Mouse (Mus musculus): ENCODE measurements around the gene Vps41. TPM values are rescaled to one million over a fixed set of nuclear protein-coding genes. Genes with fewer than 3 reads are reported as not detected.

Gene Vps41
- 10 to 100 TPM; 32.9 to 37.5 (median 35.3) TPM for total RNA-seq (2022)

DNA sequence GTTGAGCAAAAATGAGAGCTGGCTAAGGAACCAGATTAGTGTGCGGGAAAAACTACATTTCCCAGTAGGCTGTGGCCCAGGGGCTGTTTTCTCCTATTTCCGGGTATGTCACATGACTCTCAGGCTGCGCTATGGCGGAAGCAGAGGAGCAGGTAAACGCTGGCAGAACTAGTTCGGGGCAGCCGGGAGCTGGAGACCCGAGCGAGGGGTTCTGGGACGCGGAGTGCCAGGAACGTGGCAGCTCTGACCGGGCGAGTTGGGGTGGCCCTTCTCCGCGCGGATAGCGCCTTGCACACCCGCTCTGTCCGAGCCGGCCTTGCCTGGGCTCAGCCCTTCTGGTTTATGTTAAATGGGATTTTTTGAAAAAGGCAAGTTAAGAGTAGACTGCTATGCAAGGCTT, at the start of gene Vps41:
Gene Vps41, plus strand, starts transcription at position 102 of the 400 bp plus-strand sequence.
- DNase-seq (ENCODE audit: low spot score): peak; percentile 84

- no peak for DNase-seq (ENCODE audit: low spot score)
Measured at GRCm38 (mm10) chr13:18698518-18699065, 18.5 kb upstream of the Vps41 start.

GRCm38 (mm10) chr13:18711685-18712084, 5.4 kb upstream of the Vps41 start:
- no peak for DNase-seq (ENCODE audit: low spot score)

DNA sequence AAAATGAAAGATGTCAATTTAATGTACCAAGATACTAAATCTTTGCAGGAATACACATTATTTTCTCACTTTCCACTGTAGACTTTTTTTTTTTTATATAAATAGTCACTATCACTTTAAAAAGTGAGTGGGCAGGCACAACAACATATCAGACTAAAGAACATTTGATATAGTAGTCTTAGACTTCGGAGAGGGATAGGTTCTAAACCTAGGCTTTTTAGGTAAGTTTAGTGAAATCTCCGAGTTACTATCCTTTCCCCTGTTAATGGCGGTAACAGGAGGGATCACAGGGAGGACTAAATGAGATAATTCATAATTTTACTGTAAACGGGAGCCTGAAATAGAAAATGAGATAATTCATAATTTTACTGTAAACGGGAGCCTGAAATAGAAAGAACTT, 379 bp upstream of the Vps41 start:
- DNase-seq (ENCODE audit: low spot score): no peak

DNA sequence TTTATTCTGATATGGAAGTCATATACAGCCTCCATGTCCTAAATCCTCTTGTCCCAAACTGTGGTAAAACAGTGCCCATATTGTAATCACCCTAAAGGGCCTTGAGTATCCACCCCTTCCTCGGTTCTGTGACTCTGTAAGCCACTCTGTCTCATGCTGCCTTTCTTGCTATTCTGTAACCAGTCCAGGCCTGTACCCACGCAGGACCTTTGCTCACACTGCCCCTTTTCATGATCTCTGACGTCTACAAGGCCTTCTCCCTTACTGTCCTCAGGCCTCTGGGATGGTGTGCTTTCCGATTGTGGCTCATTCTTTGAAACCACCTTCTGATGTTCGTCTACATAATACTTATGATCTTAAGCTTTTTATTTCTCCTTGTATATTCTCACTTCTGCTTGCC, 1.4 kb downstream of the Vps41 start:
- no peak for DNase-seq (ENCODE audit: low spot score)

- no peak for DNase-seq (ENCODE audit: low spot score)
Measured at GRCm38 (mm10) chr13:18730666-18731065, 13.6 kb downstream of the Vps41 start.

- no peak for DNase-seq (ENCODE audit: low spot score)
Measured at GRCm38 (mm10) chr13:18736590-18736989, 19.5 kb downstream of the Vps41 start.

- no peak for DNase-seq (ENCODE audit: low spot score)
Measured at GRCm38 (mm10) chr13:18743575-18744265, 26.6 kb downstream of the Vps41 start.

DNA sequence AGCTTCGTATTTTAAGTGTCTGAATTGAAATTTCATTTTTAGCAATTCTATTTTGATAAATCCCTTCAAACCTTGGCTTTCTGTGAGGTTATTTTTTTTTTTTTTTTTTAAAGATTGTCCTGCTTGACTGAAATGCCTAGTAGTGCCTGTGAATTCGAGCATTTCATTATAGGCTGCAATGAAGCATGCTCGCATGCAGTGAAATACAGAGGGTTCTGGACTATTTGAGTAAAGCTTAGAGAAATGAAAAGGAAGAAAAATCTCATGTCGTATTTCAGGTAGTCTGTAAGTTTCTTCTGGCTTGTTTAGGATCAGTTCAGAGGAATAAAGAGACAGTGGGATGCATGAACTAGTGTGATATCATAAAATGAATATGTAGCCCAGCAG, 27.2 kb downstream of the Vps41 start:
- no peak for DNase-seq (ENCODE audit: low spot score)

GRCm38 (mm10) chr13:18757958-18758357, 40.9 kb downstream of the Vps41 start:
- no peak for DNase-seq (ENCODE audit: low spot score)

- DNase-seq (ENCODE audit: low spot score): no peak
Measured at GRCm38 (mm10) chr13:18759361-18760056, 42.4 kb downstream of the Vps41 start.

DNA sequence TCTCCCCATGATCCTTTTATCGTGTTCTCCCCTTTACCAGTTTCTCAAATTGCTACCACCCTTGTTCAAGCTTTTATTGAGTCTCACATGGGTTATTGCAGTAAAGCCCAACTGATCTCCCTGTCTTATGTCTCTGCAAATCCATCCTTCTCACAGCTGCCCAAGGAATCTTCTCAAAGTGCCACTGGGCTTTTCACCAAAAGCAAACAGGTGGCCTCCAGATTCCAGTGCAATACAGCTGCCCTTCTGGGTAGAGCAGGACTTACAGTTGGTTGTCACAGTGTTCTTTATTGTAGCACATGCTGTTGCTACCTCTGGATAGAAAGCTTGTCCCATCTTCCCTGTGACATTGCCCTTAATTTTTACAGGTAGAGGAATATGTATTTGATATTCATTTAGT, 44.4 kb downstream of the Vps41 start:
- no peak for DNase-seq (ENCODE audit: low spot score)

DNA sequence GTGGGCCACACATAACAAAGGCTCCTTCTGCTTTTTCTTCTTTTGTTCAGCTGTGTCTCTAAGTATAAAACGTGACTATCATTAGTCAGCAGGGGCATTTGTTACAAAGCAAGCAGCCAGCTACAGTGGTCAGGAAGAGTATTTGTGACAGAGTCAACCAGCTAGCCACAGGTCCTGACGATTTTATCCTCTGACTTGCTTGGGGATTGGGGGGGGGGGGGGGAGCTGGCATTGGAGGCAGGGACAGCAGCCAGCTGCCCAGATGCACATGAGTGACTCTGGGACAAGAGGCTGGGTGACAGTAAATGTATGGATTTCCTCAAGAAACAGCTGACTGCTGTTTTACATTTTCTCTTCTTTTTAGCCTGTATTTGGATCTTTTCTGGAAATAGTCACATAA, 50.8 kb downstream of the Vps41 start:
- no peak for DNase-seq (ENCODE audit: low spot score)

GRCm38 (mm10) chr13:18768495-18768894, 51.4 kb downstream of the Vps41 start:
- no peak for DNase-seq (ENCODE audit: low spot score)

- peak; percentile 4 for DNase-seq (ENCODE audit: low spot score)
Measured at GRCm38 (mm10) chr13:18773437-18774198, 56.5 kb downstream of the Vps41 start.

DNA sequence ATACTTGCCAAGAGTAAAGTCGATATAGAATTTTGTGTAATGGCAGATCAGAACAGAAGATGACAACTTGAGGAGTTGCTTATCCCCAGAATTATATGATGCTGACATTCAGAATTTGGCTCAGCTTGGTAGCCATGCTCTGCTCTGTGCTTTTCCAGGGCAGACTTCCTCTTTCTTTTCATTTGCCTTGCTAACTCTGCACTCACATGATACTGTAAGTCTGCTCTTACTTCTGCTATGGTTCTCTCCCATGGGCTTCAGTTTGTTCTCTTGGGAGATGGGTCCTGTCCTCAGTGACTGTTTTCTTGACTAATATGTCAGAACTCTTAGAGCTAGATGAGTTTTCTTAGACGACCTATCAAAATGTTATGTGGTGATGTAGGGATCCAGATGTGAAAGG, 64.2 kb downstream of the Vps41 start:
- no peak for DNase-seq (ENCODE audit: low spot score)

GRCm38 (mm10) chr13:18785702-18786101, 68.6 kb downstream of the Vps41 start:
- DNase-seq (ENCODE audit: low spot score): no peak

DNA sequence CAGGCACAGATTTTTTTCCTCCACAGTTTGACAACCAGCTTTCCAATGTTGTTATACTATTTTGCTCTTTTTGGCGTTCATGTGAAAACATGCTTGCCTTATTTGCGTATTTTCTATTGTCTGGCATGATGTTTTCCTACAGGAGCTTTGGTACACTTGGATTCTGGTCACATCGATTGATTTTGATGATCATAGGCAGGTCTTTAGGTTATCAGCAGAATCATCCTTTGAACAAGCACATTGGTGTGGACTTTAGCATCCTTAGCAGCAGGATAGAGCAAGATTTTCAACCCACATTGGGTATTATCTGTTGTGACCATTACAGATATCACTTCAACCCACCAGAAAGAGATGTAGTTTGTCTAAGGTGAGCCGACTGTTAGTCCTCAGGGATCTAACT, 71.0 kb downstream of the Vps41 start:
- DNase-seq (ENCODE audit: low spot score): no peak

- DNase-seq (ENCODE audit: low spot score): no peak
Measured at GRCm38 (mm10) chr13:18788689-18789088, 71.6 kb downstream of the Vps41 start.

GRCm38 (mm10) chr13:18789662-18790061, 72.6 kb downstream of the Vps41 start:
- no peak for DNase-seq (ENCODE audit: low spot score)

DNA sequence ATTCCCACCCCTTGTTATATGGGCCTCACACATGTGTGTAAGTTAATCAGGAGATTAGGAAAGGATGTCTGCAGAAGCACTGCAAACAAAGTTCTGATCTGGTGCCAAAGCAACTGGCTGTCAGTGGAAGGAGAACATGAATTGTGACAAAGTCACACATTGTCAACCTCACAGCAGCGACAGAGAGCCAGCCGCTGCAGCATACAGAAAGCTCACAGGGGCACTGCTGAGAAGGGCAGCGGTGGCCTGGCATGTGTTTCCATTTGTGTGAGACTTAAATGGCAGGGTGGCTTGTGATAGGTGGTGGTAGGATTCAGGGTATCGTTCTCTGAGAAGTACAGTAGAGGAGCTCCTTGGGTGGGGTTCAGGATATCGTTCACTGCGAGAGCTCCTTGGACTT, 73.0 kb downstream of the Vps41 start:
- DNase-seq (ENCODE audit: low spot score): no peak

- no peak for DNase-seq (ENCODE audit: low spot score)
Measured at GRCm38 (mm10) chr13:18791314-18791713, 74.2 kb downstream of the Vps41 start.

All from heart, adult 8-10 months (tissue).